Mouse (Mus musculus) lung, postnatal 14 days (tissue): ENCODE measurements around the gene Ostm1.

Experiments
- DNase-seq: peaks from one replicate; pipeline ENCODE4 v3.0.0; 2021

Ostm1 gene

GRCm38 (mm10) chr10:42689694-42690093 is 106.1 kb downstream of the Ostm1 start:
- DNase-seq = no peak

- DNase-seq = no peak
These were observed 106.8 kb downstream of the Ostm1 start for GRCm38 (mm10) chr10:42690233-42691028.

- no peak for DNase-seq
These were observed 107.4 kb downstream of the Ostm1 start for GRCm38 (mm10) chr10:42691051-42691450.

GRCm38 (mm10) chr10:42692095-42692494 is 108.5 kb downstream of the Ostm1 start:
- DNase-seq = no peak

- DNase-seq = no peak
These were observed 109.2 kb downstream of the Ostm1 start for GRCm38 (mm10) chr10:42692794-42693193.

- no peak for DNase-seq
These were observed 109.9 kb downstream of the Ostm1 start for GRCm38 (mm10) chr10:42693482-42693881.

GRCm38 (mm10) chr10:42696361-42696760 is 112.7 kb downstream of the Ostm1 start:
- DNase-seq = no peak

GRCm38 (mm10) chr10:42697007-42697406 is 113.4 kb downstream of the Ostm1 start:
- DNase-seq = peak; percentile 74

- no peak for DNase-seq
These were observed 114.8 kb downstream of the Ostm1 start for GRCm38 (mm10) chr10:42698375-42698774.

- DNase-seq = no peak
These were observed 115.4 kb downstream of the Ostm1 start for GRCm38 (mm10) chr10:42698994-42699393.

- DNase-seq = no peak
These were observed 118.5 kb downstream of the Ostm1 start for GRCm38 (mm10) chr10:42702111-42702510.

- DNase-seq = peak; percentile 5
These were observed 131.1 kb downstream of the Ostm1 start for GRCm38 (mm10) chr10:42714676-42715075.

GRCm38 (mm10) chr10:42715366-42716035 is 131.9 kb downstream of the Ostm1 start:
- peak; percentile 3 for DNase-seq

GRCm38 (mm10) chr10:42722116-42722515 is 138.5 kb downstream of the Ostm1 start:
- DNase-seq = no peak

- DNase-seq = no peak
These were observed 139.9 kb downstream of the Ostm1 start for GRCm38 (mm10) chr10:42723275-42724232.

- no peak for DNase-seq
These were observed 146.0 kb downstream of the Ostm1 start for GRCm38 (mm10) chr10:42729607-42730006.

- peak; percentile 38 for DNase-seq
These were observed 151.0 kb downstream of the Ostm1 start for GRCm38 (mm10) chr10:42734546-42735060.

GRCm38 (mm10) chr10:42751813-42752212 is 168.2 kb downstream of the Ostm1 start:
- DNase-seq = no peak
